Mouse (Mus musculus): ENCODE data around the gene Fcf1. TPM values are rescaled to one million over a fixed set of nuclear protein-coding genes. Genes with fewer than 3 reads are reported as not detected.

Fcf1 gene
- polyA plus RNA-seq (2014; fragmentation: Nextera tagmentation; extraction: Ambion mirVana) = 148 and 156 TPM in 2 replicates

DNA sequence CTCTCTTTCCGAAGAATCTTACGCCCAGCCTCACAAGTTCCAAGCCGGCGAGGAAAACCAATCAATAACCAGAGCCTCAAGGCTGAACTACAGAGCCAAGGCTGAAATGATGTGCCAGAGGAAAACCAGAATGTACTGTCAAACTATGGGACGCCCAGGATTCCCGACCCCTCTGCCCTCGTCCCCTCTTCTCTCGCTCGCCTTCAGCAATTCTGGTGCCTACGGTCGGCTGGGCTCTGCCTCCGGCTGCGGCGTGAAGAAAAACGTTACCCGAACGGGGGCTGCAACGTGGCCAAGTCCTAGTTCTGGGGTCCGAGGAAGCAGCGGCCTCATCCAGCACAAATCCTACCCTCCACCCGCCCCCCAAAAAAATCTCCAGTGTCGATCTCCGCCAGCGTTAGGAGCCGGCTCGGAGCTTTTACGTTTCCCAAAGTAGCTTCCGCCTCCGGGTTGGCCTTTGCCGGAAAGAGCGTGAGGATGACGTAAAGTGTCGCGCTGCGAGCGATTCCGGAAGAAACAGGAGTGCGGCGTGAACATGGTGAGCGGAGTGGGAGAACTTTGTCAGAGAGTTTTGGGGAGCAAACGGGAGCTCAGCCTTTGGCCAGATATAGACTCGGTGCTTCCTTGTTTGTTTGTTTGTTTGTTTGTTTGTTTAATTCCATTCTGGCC, at the start of gene Fcf1, which contains the start of gene Arel1:
TSS of gene Fcf1 (plus strand) at position 470 of the 669 bp plus-strand sequence.
TSS of gene Arel1 (minus strand) at position 473 of the 669 bp plus-strand sequence.
- H3K27ac ChIP-seq (ENCODE audit: low read depth, low read length) = 0 out of 2 replicates have a peak within 1 kb of the TSS, but pooled peaks have one; percentile 36
- DNase-seq (ENCODE audit: low spot score) (peak; percentile 94), ATAC-seq (ENCODE audit: low FRiP score) (0 out of 2 replicates have a peak, but pooled peaks have one; percentile 33)
- 0 out of 2 replicates have a peak, but pooled peaks cover 4% of the 10 kb centered on the region for H3K36me3 ChIP-seq (ENCODE audit: control insufficient read depth, insufficient read depth, low read length)
- peak within 1 kb of the TSS; percentile 69 for H3K4me3 ChIP-seq (ENCODE audit: low read depth, low read length)
- no peaks in the 10 kb centered on the region for H3K27me3 ChIP-seq (ENCODE audit: control insufficient read depth, insufficient read depth, low read length)
- H3K9ac ChIP-seq (ENCODE audit: low read depth, low read length) = peak within 1 kb of the TSS; percentile 74
- no peaks in the 10 kb centered on the region for H3K9me3 ChIP-seq (ENCODE audit: control insufficient read depth, low read length)
- peaks cover 7% of the 10 kb centered on the region; the same call in 1 of the 2 replicates for H3K4me1 ChIP-seq (replicated peaks; ENCODE audit: control insufficient read depth, insufficient read depth, low read length)
- under 1% methylated on average over 42 of the region's 42 CpGs for WGBS
- peak within 1 kb of the TSS; percentile 91 for H3K4me2 ChIP-seq (replicated peaks; ENCODE audit: low read depth, low read length)

DNA sequence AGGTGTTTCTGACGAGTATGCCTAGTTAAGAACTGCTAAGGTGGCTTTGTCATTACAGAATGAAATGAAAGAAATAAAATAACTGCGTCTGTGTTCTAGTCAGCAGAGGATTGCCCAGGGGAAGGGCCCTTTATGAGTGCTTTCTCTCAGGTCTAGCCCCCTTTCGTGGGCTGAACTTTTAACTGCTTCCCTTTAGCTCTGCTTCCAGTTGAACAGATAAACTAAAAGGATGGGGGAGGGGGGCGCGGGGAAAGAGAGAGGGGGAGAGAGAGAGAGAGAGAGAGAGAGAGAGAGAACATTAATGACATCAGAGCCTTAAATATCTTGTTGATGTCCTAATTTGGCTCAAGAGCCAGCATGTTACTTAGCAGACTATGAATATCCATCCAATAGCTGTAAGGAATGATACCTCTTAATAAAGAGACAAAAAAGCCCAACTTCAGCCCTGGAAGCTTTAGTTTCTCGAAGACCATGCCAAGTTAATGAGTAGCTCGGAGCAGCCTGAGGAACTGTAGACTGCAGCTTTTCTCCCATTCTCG, 48.7 kb upstream of the Fcf1 start:
- 55% methylated on average over 8 of the region's 8 CpGs for WGBS
- DNase-seq (ENCODE audit: low spot score) (no peak), ATAC-seq (ENCODE audit: low FRiP score) (no peak)
- Histone ChIP-seq H3K9ac (ENCODE audit: low read depth, low read length) (no peak overlapping the region), H3K36me3 (ENCODE audit: control insufficient read depth, insufficient read depth, low read length) (0 out of 2 replicates have a peak, but pooled peaks cover 3% of the 10 kb centered on the region), H3K27ac (ENCODE audit: low read depth, low read length) (no peak overlapping the region), H3K4me1 (replicated peaks; ENCODE audit: control insufficient read depth, insufficient read depth, low read length) (no peaks in the 10 kb centered on the region), H3K4me2 (replicated peaks; ENCODE audit: low read depth, low read length) (no peak overlapping the region), H3K9me3 (ENCODE audit: control insufficient read depth, low read length) (no peaks in the 10 kb centered on the region), H3K27me3 (ENCODE audit: control insufficient read depth, insufficient read depth, low read length) (no peaks in the 10 kb centered on the region), H3K4me3 (ENCODE audit: low read depth, low read length) (no peak overlapping the region)

DNA sequence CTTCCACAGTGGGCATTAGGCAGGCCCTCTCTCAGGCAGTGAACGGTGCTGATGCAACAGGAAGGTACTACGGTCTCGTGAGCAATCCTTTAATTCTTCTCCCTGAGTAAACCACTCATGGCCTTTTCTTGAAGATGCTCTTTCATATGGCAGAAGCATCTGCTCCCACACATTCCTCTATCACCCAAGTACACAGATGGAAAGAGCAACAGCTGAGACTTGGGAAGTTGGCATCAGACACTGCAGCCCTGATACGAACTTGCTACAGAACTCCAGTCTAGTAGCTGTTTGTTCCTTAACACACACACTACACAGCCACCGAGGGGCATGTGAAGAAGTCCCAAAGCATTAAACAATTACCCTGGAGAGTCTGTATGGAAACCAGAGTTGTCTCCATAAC, 46.4 kb upstream of the Fcf1 start:
- Histone ChIP-seq H3K27me3 (ENCODE audit: control insufficient read depth, insufficient read depth, low read length) (no peaks in the 10 kb centered on the region), H3K4me3 (ENCODE audit: low read depth, low read length) (no peak overlapping the region), H3K9me3 (ENCODE audit: control insufficient read depth, low read length) (no peaks in the 10 kb centered on the region), H3K4me2 (replicated peaks; ENCODE audit: low read depth, low read length) (no peak overlapping the region), H3K4me1 (replicated peaks; ENCODE audit: control insufficient read depth, insufficient read depth, low read length) (no peaks in the 10 kb centered on the region), H3K9ac (ENCODE audit: low read depth, low read length) (no peak overlapping the region), H3K27ac (ENCODE audit: low read depth, low read length) (no peak overlapping the region), H3K36me3 (ENCODE audit: control insufficient read depth, insufficient read depth, low read length) (0 out of 2 replicates have a peak, but pooled peaks cover 3% of the 10 kb centered on the region)
- ATAC-seq (ENCODE audit: low FRiP score) = no peak
- DNase-seq (ENCODE audit: low spot score) = no peak
- 92% methylated on average over 5 of the region's 5 CpGs for WGBS

DNA sequence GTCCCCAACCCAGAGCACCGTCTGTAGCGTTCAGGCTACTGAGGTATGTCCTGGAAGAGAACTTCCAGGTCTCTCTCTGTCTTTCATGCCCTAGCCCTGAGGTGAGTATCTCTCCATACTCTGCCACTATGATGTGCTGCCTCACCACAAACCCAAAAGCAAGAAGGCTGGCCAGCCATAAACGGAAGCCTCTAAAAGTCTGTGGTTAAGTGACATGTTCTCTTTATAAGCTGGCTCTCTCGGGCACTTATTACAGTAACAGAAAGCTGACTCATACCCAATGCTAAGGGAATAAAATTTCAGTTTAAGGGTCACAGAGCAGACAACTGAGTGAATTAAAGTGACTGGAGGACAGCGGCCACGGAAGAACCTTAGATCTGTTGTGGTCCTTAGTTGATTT, 44.2 kb upstream of the Fcf1 start:
- Histone ChIP-seq H3K4me3 (ENCODE audit: low read depth, low read length) (no peak overlapping the region), H3K27ac (ENCODE audit: low read depth, low read length) (no peak overlapping the region), H3K4me1 (replicated peaks; ENCODE audit: control insufficient read depth, insufficient read depth, low read length) (no peaks in the 10 kb centered on the region), H3K9ac (ENCODE audit: low read depth, low read length) (no peak overlapping the region), H3K4me2 (replicated peaks; ENCODE audit: low read depth, low read length) (no peak overlapping the region), H3K36me3 (ENCODE audit: control insufficient read depth, insufficient read depth, low read length) (no peaks in the 10 kb centered on the region), H3K9me3 (ENCODE audit: control insufficient read depth, low read length) (no peaks in the 10 kb centered on the region), H3K27me3 (ENCODE audit: control insufficient read depth, insufficient read depth, low read length) (no peaks in the 10 kb centered on the region)
- no peak for DNase-seq (ENCODE audit: low spot score)
- no peak for ATAC-seq (ENCODE audit: low FRiP score)
- WGBS = 91% methylated on average over 6 of the region's 6 CpGs

DNA sequence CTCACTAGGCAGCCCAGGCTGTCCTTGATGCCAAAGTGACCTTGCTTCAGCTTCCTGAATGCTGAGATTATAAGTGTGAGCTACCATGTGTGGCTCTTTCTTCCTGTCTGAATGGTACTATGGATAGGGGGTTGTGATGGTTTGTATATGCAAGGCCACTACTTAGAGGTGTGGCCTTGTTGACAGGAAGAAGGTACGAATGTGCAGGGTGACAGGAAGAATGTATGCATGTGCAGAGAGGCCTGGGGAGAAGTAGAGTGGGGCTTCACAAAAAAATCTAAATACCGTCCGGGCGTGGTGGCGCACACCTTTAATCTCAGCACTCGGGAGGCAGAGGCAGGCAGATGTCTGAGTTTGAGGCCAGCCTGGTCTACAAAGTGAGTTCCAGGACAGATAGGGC, 38.5 kb upstream of the Fcf1 start:
- H3K36me3 ChIP-seq (ENCODE audit: control insufficient read depth, insufficient read depth, low read length) = no peaks in the 10 kb centered on the region

DNA sequence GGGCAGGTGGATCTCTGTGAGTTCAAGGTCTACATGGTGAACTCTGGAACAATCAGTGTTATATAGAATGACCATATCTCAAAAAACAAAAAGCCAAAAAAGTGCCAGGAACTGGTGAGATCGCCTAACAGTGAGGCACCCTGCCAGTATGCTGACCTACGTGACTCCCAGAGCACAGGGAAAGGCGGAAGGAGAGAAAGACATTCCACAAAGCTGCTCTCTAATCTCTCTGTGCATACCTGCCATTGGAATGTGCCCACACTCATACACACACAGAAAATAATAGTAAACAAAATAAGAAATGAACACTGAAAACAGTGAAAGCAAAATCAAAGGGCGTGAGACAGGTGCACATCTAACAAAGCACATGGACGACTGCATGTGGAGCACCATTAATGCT, 35.4 kb upstream of the Fcf1 start:
- H3K9ac ChIP-seq (ENCODE audit: low read depth, low read length) = no peak overlapping the region
- no peaks in the 10 kb centered on the region for H3K9me3 ChIP-seq (ENCODE audit: control insufficient read depth, low read length)
- H3K4me3 ChIP-seq (ENCODE audit: low read depth, low read length) = no peak overlapping the region
- no peak overlapping the region for H3K4me2 ChIP-seq (replicated peaks; ENCODE audit: low read depth, low read length)
- WGBS = 91% methylated on average over 5 of the region's 5 CpGs
- no peaks in the 10 kb centered on the region for H3K27me3 ChIP-seq (ENCODE audit: control insufficient read depth, insufficient read depth, low read length)
- no peak overlapping the region for H3K27ac ChIP-seq (ENCODE audit: low read depth, low read length)
- no peaks in the 10 kb centered on the region for H3K4me1 ChIP-seq (replicated peaks; ENCODE audit: control insufficient read depth, insufficient read depth, low read length)
- DNase-seq (ENCODE audit: low spot score) (no peak), ATAC-seq (ENCODE audit: low FRiP score) (no peak)
- H3K36me3 ChIP-seq (ENCODE audit: control insufficient read depth, insufficient read depth, low read length) = peaks cover 5% of the 10 kb centered on the region; the same call in 1 of the 2 replicates

More for the DNA sequence above, 38.5 kb upstream of the Fcf1 start:
- Histone ChIP-seq H3K4me3 (ENCODE audit: low read depth, low read length) (no peak overlapping the region), H3K9me3 (ENCODE audit: control insufficient read depth, low read length) (no peaks in the 10 kb centered on the region), H3K27me3 (ENCODE audit: control insufficient read depth, insufficient read depth, low read length) (no peaks in the 10 kb centered on the region), H3K27ac (ENCODE audit: low read depth, low read length) (no peak overlapping the region), H3K9ac (ENCODE audit: low read depth, low read length) (no peak overlapping the region), H3K4me2 (replicated peaks; ENCODE audit: low read depth, low read length) (no peak overlapping the region), H3K4me1 (replicated peaks; ENCODE audit: control insufficient read depth, insufficient read depth, low read length) (no peaks in the 10 kb centered on the region)
- WGBS = 96% methylated on average over 6 of the region's 6 CpGs
- DNase-seq (ENCODE audit: low spot score) (no peak), ATAC-seq (ENCODE audit: low FRiP score) (no peak)

DNA sequence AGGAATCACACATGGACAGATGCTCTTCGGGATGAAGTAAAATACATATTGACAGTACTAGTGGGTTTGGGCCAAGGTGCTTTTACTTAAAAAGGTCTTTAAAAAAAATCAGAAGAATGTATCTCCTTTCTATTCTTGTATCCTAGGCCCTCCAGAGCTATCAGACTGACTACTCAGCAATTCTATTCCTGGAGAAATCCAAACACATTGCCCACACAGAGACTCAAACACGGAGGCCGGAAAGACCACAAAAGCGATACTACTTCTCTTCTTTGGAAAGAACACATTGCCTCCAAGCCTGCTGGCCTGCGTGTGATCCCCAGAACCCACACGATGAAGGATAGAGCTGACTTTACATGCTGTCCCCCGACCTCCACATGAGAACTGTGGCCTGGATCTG, 31.6 kb upstream of the Fcf1 start:
- DNase-seq (ENCODE audit: low spot score) = no peak
- no peaks in the 10 kb centered on the region for H3K4me1 ChIP-seq (replicated peaks; ENCODE audit: control insufficient read depth, insufficient read depth, low read length)
- H3K36me3 ChIP-seq (ENCODE audit: control insufficient read depth, insufficient read depth, low read length) = peaks cover 5% of the 10 kb centered on the region; the same call in 1 of the 2 replicates
- no peak overlapping the region for H3K27ac ChIP-seq (ENCODE audit: low read depth, low read length)
- no peak overlapping the region for H3K4me3 ChIP-seq (ENCODE audit: low read depth, low read length)
- no peak overlapping the region for H3K9ac ChIP-seq (ENCODE audit: low read depth, low read length)
- WGBS = 95% methylated on average over 7 of the region's 7 CpGs
- H3K4me2 ChIP-seq (replicated peaks; ENCODE audit: low read depth, low read length) = no peak overlapping the region
- H3K27me3 ChIP-seq (ENCODE audit: control insufficient read depth, insufficient read depth, low read length) = no peaks in the 10 kb centered on the region
- no peak for ATAC-seq (ENCODE audit: low FRiP score)
- no peaks in the 10 kb centered on the region for H3K9me3 ChIP-seq (ENCODE audit: control insufficient read depth, low read length)

DNA sequence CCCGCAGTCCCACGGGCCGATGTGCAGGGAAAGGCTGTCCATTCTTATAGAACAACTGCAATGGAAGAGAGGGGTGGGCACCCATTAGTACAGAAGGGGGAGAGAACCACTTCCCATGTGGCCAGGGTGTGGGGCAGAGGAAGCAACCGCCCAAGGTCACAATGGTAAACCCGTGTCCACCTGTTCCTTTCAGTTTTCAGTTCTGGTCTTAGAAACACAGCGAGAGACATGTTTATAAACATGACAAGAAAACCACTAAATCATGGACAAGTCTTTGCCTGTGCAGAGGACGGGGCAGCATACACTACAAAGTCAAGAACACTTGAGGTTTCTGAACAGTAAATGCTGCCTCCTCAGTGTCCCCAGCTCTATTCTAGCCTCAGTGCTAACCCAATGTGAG, 30.4 kb upstream of the Fcf1 start:
- DNase-seq (ENCODE audit: low spot score) (no peak), ATAC-seq (ENCODE audit: low FRiP score) (no peak)
- Histone ChIP-seq H3K4me2 (replicated peaks; ENCODE audit: low read depth, low read length) (no peak overlapping the region), H3K36me3 (ENCODE audit: control insufficient read depth, insufficient read depth, low read length) (peaks cover 5% of the 10 kb centered on the region; the same call in 1 of the 2 replicates), H3K4me3 (ENCODE audit: low read depth, low read length) (no peak overlapping the region), H3K9me3 (ENCODE audit: control insufficient read depth, low read length) (no peaks in the 10 kb centered on the region), H3K27me3 (ENCODE audit: control insufficient read depth, insufficient read depth, low read length) (no peaks in the 10 kb centered on the region), H3K9ac (ENCODE audit: low read depth, low read length) (no peak overlapping the region), H3K4me1 (replicated peaks; ENCODE audit: control insufficient read depth, insufficient read depth, low read length) (no peaks in the 10 kb centered on the region), H3K27ac (ENCODE audit: low read depth, low read length) (no peak overlapping the region)
- WGBS = 92% methylated on average over 7 of the region's 7 CpGs

DNA sequence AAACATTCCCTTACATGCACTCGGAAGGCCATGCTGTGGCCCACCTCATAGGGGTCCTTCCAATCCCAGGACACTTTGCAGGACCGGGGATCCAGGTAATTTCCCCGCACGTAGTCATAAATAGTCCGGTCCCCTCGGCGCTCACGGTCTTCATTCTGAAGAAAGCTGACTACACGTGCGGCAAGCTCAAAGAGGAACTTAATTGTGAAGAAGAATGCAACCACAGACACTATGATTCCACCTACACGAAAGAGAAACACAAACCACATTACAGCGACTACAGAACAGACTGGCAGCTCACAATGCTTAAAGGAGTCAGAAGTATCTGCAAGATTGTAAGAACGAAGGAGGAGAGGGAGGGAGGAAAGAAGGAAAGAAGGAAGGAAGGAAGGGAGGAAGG, 29.0 kb upstream of the Fcf1 start:
- 95% methylated on average over 13 of the region's 13 CpGs for WGBS
- Histone ChIP-seq H3K27me3 (ENCODE audit: control insufficient read depth, insufficient read depth, low read length) (no peaks in the 10 kb centered on the region), H3K4me3 (ENCODE audit: low read depth, low read length) (no peak overlapping the region), H3K27ac (ENCODE audit: low read depth, low read length) (no peak overlapping the region), H3K4me2 (replicated peaks; ENCODE audit: low read depth, low read length) (no peak overlapping the region), H3K9ac (ENCODE audit: low read depth, low read length) (no peak overlapping the region), H3K4me1 (replicated peaks; ENCODE audit: control insufficient read depth, insufficient read depth, low read length) (no peaks in the 10 kb centered on the region), H3K9me3 (ENCODE audit: control insufficient read depth, low read length) (no peaks in the 10 kb centered on the region), H3K36me3 (ENCODE audit: control insufficient read depth, insufficient read depth, low read length) (peaks cover 5% of the 10 kb centered on the region; the same call in 1 of the 2 replicates)
- ATAC-seq (ENCODE audit: low FRiP score) (no peak), DNase-seq (ENCODE audit: low spot score) (no peak)

Measured in hindbrain, embryonic 11.5 days (tissue).